Mouse (Mus musculus) erythroid progenitor cell, adult 5-6 weeks (primary cell): Measurements from ENCODE around the gene Tmem208. TPM values are rescaled to one million over a fixed set of nuclear protein-coding genes. Genes with fewer than 3 reads are reported as not detected.

Experiments
- total RNA-seq, 2 experiments: library from RNA; stranded (forward) in 1 of 2; stranded (reverse) in 1 of 2; fragments of 150-400 nt in 1 of 2; fragments of 186-747, 209-891 nt in 1 of 2; gene quantifications; 2 replicates each; pipeline versions ENCODE4 v1.2.3 to v1.2.4; 2015 to 2017; ENCODE audit warnings: low replicate concordance in 2 of 2

Tmem208 gene
- total RNA-seq, 2 experiments from 2014 or later, result 18.1 to 67.9 TPM

Other genes starting within 250 kb of the Tmem208 start
- not detected in 2 replicates for gene Ces3b, start 242.6 kb upstream of the Tmem208 start, total RNA-seq (2015; ENCODE audit: low replicate concordance)
- not detected in 2 replicates for gene Ces3b, start 242.6 kb upstream of the Tmem208 start, total RNA-seq (2017; ENCODE audit: low replicate concordance)
- not detected in 2 replicates for gene Ces4a, start 194.6 kb upstream of the Tmem208 start, total RNA-seq (2015; ENCODE audit: low replicate concordance)
- gene Ces4a, start 194.6 kb upstream of the Tmem208 start, total RNA-seq (2017; ENCODE audit: low replicate concordance), result not detected in 2 replicates
- gene Cbfb, start 155.7 kb upstream of the Tmem208 start, total RNA-seq (2015; ENCODE audit: low replicate concordance), result 25.9 and 34.4 TPM in 2 replicates
- gene Cbfb, start 155.7 kb upstream of the Tmem208 start, total RNA-seq (2017; ENCODE audit: low replicate concordance), result 18.0 and 29.3 TPM in 2 replicates
- gene D230025D16Rik, start 101.2 kb upstream of the Tmem208 start, total RNA-seq (2015; ENCODE audit: low replicate concordance), result 19.8 and 24.3 TPM in 2 replicates
- 12.9 and 19.5 TPM in 2 replicates for gene D230025D16Rik, start 101.2 kb upstream of the Tmem208 start, total RNA-seq (2017; ENCODE audit: low replicate concordance)
- gene B3gnt9, start 71.2 kb upstream of the Tmem208 start, total RNA-seq (2015; ENCODE audit: low replicate concordance), result 1.7 and 2.9 TPM in 2 replicates
- 0.77 TPM in 1 of 2 replicates, not detected in the other for gene B3gnt9, start 71.2 kb upstream of the Tmem208 start, total RNA-seq (2017; ENCODE audit: low replicate concordance)
- 5.8 and 6.7 TPM in 2 replicates for gene Tradd, start 61.7 kb upstream of the Tmem208 start, total RNA-seq (2015; ENCODE audit: low replicate concordance)
- gene Tradd, start 61.7 kb upstream of the Tmem208 start, total RNA-seq (2017; ENCODE audit: low replicate concordance), result 2.7 TPM in 1 of 2 replicates, not detected in the other
- gene Fbxl8, start 61.7 kb upstream of the Tmem208 start, total RNA-seq (2015; ENCODE audit: low replicate concordance), result 2.5 TPM in 1 of 2 replicates, not detected in the other
- 0.08 TPM in 1 of 2 replicates, not detected in the other for gene Fbxl8, start 61.7 kb upstream of the Tmem208 start, total RNA-seq (2017; ENCODE audit: low replicate concordance)
- gene Hsf4, start 56.6 kb upstream of the Tmem208 start, total RNA-seq (2015; ENCODE audit: low replicate concordance), result not detected in 2 replicates
- gene Hsf4, start 56.6 kb upstream of the Tmem208 start, total RNA-seq (2017; ENCODE audit: low replicate concordance), result not detected in 2 replicates
- gene Nol3, start 50.2 kb upstream of the Tmem208 start, total RNA-seq (2015; ENCODE audit: low replicate concordance), result not detected in 2 replicates
- gene Nol3, start 50.2 kb upstream of the Tmem208 start, total RNA-seq (2017; ENCODE audit: low replicate concordance), result not detected in 2 replicates
- 1.7 TPM in 1 of 2 replicates, not detected in the other for gene 4931428F04Rik, start 36.5 kb upstream of the Tmem208 start, total RNA-seq (2015; ENCODE audit: low replicate concordance)
- gene 4931428F04Rik, start 36.5 kb upstream of the Tmem208 start, total RNA-seq (2017; ENCODE audit: low replicate concordance), result 1.7 TPM in 1 of 2 replicates, not detected in the other
- 3.2 TPM in 1 of 2 replicates, not detected in the other for gene Exoc3l, start 30.3 kb upstream of the Tmem208 start, total RNA-seq (2015; ENCODE audit: low replicate concordance)
- 8.5 and 18.6 TPM in 2 replicates for gene Exoc3l, start 30.3 kb upstream of the Tmem208 start, total RNA-seq (2017; ENCODE audit: low replicate concordance)
- gene E2f4, start 28.7 kb upstream of the Tmem208 start, total RNA-seq (2015; ENCODE audit: low replicate concordance), result 632 and 674 TPM in 2 replicates
- gene E2f4, start 28.7 kb upstream of the Tmem208 start, total RNA-seq (2017; ENCODE audit: low replicate concordance), result 268 and 326 TPM in 2 replicates
- gene Elmo3, start 20.8 kb upstream of the Tmem208 start, total RNA-seq (2015; ENCODE audit: low replicate concordance), result 10.1 and 18.7 TPM in 2 replicates
- 14.0 and 21.9 TPM in 2 replicates for gene Elmo3, start 20.8 kb upstream of the Tmem208 start, total RNA-seq (2017; ENCODE audit: low replicate concordance)
- 23.4 and 26.8 TPM in 2 replicates for gene Lrrc29, start 76 bp upstream of the Tmem208 start, total RNA-seq (2015; ENCODE audit: low replicate concordance)
- gene Lrrc29, start 76 bp upstream of the Tmem208 start, total RNA-seq (2017; ENCODE audit: low replicate concordance), result 24.8 and 31.7 TPM in 2 replicates
- gene Fhod1, start 21.6 kb downstream of the Tmem208 start, total RNA-seq (2015; ENCODE audit: low replicate concordance), result 1.3 and 3.2 TPM in 2 replicates
- gene Fhod1, start 21.6 kb downstream of the Tmem208 start, total RNA-seq (2017; ENCODE audit: low replicate concordance), result 0.08 and 0.90 TPM in 2 replicates
- 2.9 TPM in 1 of 2 replicates, not detected in the other for gene Slc9a5, start 22.5 kb downstream of the Tmem208 start, total RNA-seq (2015; ENCODE audit: low replicate concordance)
- gene Slc9a5, start 22.5 kb downstream of the Tmem208 start, total RNA-seq (2017; ENCODE audit: low replicate concordance), result not detected in 2 replicates
- gene Plekhg4, start 46.9 kb downstream of the Tmem208 start, total RNA-seq (2015; ENCODE audit: low replicate concordance), result not detected in 2 replicates
- not detected in 2 replicates for gene Plekhg4, start 46.9 kb downstream of the Tmem208 start, total RNA-seq (2017; ENCODE audit: low replicate concordance)
- not detected in 2 replicates for gene Kctd19, start 87.1 kb downstream of the Tmem208 start, total RNA-seq (2015; ENCODE audit: low replicate concordance)
- gene Kctd19, start 87.1 kb downstream of the Tmem208 start, total RNA-seq (2017; ENCODE audit: low replicate concordance), result not detected in 2 replicates
- 1.4 TPM in 1 of 2 replicates, not detected in the other for gene Lrrc36, start 87.2 kb downstream of the Tmem208 start, total RNA-seq (2015; ENCODE audit: low replicate concordance)
- gene Lrrc36, start 87.2 kb downstream of the Tmem208 start, total RNA-seq (2017; ENCODE audit: low replicate concordance), result 1.2 TPM in 1 of 2 replicates, not detected in the other
- gene Tppp3, start 145.2 kb downstream of the Tmem208 start, total RNA-seq (2015; ENCODE audit: low replicate concordance), result 2.5 TPM in 1 of 2 replicates, not detected in the other
- gene Tppp3, start 145.2 kb downstream of the Tmem208 start, total RNA-seq (2017; ENCODE audit: low replicate concordance), result 2.2 TPM in 1 of 2 replicates, not detected in the other
- gene Zdhhc1, start 170.5 kb downstream of the Tmem208 start, total RNA-seq (2015; ENCODE audit: low replicate concordance), result 2.5 TPM in 1 of 2 replicates, not detected in the other
- 0.39 TPM in 1 of 2 replicates, not detected in the other for gene Zdhhc1, start 170.5 kb downstream of the Tmem208 start, total RNA-seq (2017; ENCODE audit: low replicate concordance)
- not detected in 2 replicates for gene Hsd11b2, start 192.4 kb downstream of the Tmem208 start, total RNA-seq (2015; ENCODE audit: low replicate concordance)
- gene Hsd11b2, start 192.4 kb downstream of the Tmem208 start, total RNA-seq (2017; ENCODE audit: low replicate concordance), result not detected in 2 replicates
- gene Atp6v0d1, start 239.7 kb downstream of the Tmem208 start, total RNA-seq (2015; ENCODE audit: low replicate concordance), result 84.7 and 109 TPM in 2 replicates
- gene Atp6v0d1, start 239.7 kb downstream of the Tmem208 start, total RNA-seq (2017; ENCODE audit: low replicate concordance), result 31.3 and 35.6 TPM in 2 replicates